8 mouse cellular contexts compared by ENCODE assay signal in genomic region chr5:135106758-135107256, GRCm38 (mm10). TPM values are rescaled to one million over a fixed set of nuclear protein-coding genes. Genes with fewer than 3 reads are reported as not detected.
DNase-seq lines count a peak whose midpoint lies in the region; ATAC-seq and TF ChIP-seq lines count a peak whose summit lies in the region.

No protein-coding gene starts in this region.

- peak; percentile 87 for ATAC-seq in hindbrain, embryonic 15.5 days (ENCODE audit: low FRiP score, low read depth)

- H3K36me3 ChIP-seq in hindbrain, embryonic 15.5 days, result no peaks in the 10 kb centered on the region

- no peaks in the 10 kb centered on the region; the same call in 1 of the 2 replicates for H3K4me1 ChIP-seq in cortical plate, adult 2 months (ENCODE audit: control insufficient read depth, insufficient read depth, low read length)
- H3K4me1 ChIP-seq in hindbrain, embryonic 15.5 days (replicated peaks), result peaks cover 9% of the 10 kb centered on the region

- WGBS in hindbrain, embryonic 15.5 days, result under 1% methylated on average over 47 of the region's 48 CpGs

- H3K9ac ChIP-seq in hindbrain, embryonic 15.5 days, result peak overlapping the region; percentile 21; the same call in 1 of the 2 replicates

- no peak overlapping the region for H3K27ac ChIP-seq in cortical plate, adult 2 months (ENCODE audit: insufficient read depth, low read length)
- H3K27ac ChIP-seq in hindbrain, embryonic 15.5 days (replicated peaks), result no peak overlapping the region

- peak overlapping the region; percentile 86 for H3K4me2 ChIP-seq in hindbrain, embryonic 15.5 days

- H3K4me3 ChIP-seq in cortical plate, adult 2 months (ENCODE audit: insufficient read depth, low read length), result peak overlapping the region; percentile 12; the same call in 1 of the 2 replicates
- peak overlapping the region; percentile 49 for H3K4me3 ChIP-seq in hindbrain, embryonic 15.5 days

- H3K9me3 ChIP-seq in hindbrain, embryonic 15.5 days, result no peaks in the 10 kb centered on the region

- DNase-seq in adrenal gland, adult (ENCODE audit: inconsistent age in 2 of 2, low spot score in 1 of 2), result peak; percentile 89 to 96
- peak; percentile 85 to 92 for DNase-seq in gastrocnemius, adult 8-10 months (ENCODE audit: low spot score in 2 of 2)
- DNase-seq in layer of hippocampus, postnatal 25 days (ENCODE audit: extremely low spot score in 1 of 2, low spot score in 1 of 2), result peak; percentile 24 to 47
- DNase-seq in lung, postnatal 25 days (ENCODE audit: low spot score), result peak; percentile 85
- peak; percentile 92 for DNase-seq in retina, postnatal 1 day
- peak; percentile 49 to 70 for DNase-seq in thymus, postnatal 36 days

- TF ChIP-seq POLR2A in cortical plate, adult 2 months (IDR thresholded peaks at IDR 0.05; ENCODE audit: extremely low read depth, insufficient read depth, low read length), result no peak; the same call in 1 of the 2 replicates

- no peak for TF ChIP-seq CTCF in cortical plate, adult 2 months (IDR thresholded peaks at IDR 0.05; ENCODE audit: extremely low read depth, insufficient read depth, low read length)

- peaks cover 55% of the 10 kb centered on the region for H3K27me3 ChIP-seq in hindbrain, embryonic 15.5 days

RNA-seq across cellular contexts. Expression of gene Mlxipl, which starts 17.1 kb away (rescaled TPM):
- 4.2 and 5.0 TPM in 2 replicates for polyA plus RNA-seq in cortical plate, adult 2 months (2012; rRNA removed)
- 10 to 100 TPM; 44.9 to 73.8 (median 51.6) TPM for total RNA-seq in gastrocnemius, adult 8-10 months (2022)
- polyA plus RNA-seq in hindbrain, embryonic 15.5 days (2015; fragmentation: Nextera tagmentation; extraction: Ambion mirVana), result 0.97 and 1.6 TPM in 2 replicates
- 1 to 10 TPM; 3.1 to 5.8 TPM for total RNA-seq in layer of hippocampus, postnatal 25 days (2021)

RNA-seq across cellular contexts. Expression of gene Vps37d, which starts 28.7 kb away (rescaled TPM):
- polyA plus RNA-seq in cortical plate, adult 2 months (2012; rRNA removed), result 26.6 and 29.4 TPM in 2 replicates
- total RNA-seq in gastrocnemius, adult 8-10 months (2022), result under 1 TPM in 3 of 4 experiments, not detected in 1; 0.31 to 0.56 (median 0.41) TPM
- 37.3 and 43.0 TPM in 2 replicates for polyA plus RNA-seq in hindbrain, embryonic 15.5 days (2015; fragmentation: Nextera tagmentation; extraction: Ambion mirVana)
- total RNA-seq in layer of hippocampus, postnatal 25 days (2021), result 10 to 100 TPM; 30.4 to 32.8 TPM

RNA-seq across cellular contexts. Expression of gene Bud23, which starts 42.0 kb away (rescaled TPM):
- 66.6 and 82.3 TPM in 2 replicates for polyA plus RNA-seq in cortical plate, adult 2 months (2012; rRNA removed)
- total RNA-seq in gastrocnemius, adult 8-10 months (2022), result 10 to 100 TPM; 25.7 to 36.4 (median 29.8) TPM
- 76.3 and 80.3 TPM in 2 replicates for polyA plus RNA-seq in hindbrain, embryonic 15.5 days (2015; fragmentation: Nextera tagmentation; extraction: Ambion mirVana)
- total RNA-seq in layer of hippocampus, postnatal 25 days (2021), result 10 to 100 TPM; 48.7 to 51.6 TPM

RNA-seq across cellular contexts. Expression of gene Tbl2, which starts 42.6 kb away (rescaled TPM):
- polyA plus RNA-seq in cortical plate, adult 2 months (2012; rRNA removed), result 11.7 and 11.9 TPM in 2 replicates
- 10 to 100 TPM in 1 of 4 experiments, 1 to 10 TPM in 3; 8.5 to 12.2 (median 8.9) TPM for total RNA-seq in gastrocnemius, adult 8-10 months (2022)
- 13.9 and 16.0 TPM in 2 replicates for polyA plus RNA-seq in hindbrain, embryonic 15.5 days (2015; fragmentation: Nextera tagmentation; extraction: Ambion mirVana)
- total RNA-seq in layer of hippocampus, postnatal 25 days (2021), result 10 to 100 TPM; 32.1 to 34.4 TPM

RNA-seq across cellular contexts. Expression of gene Dnajc30, which starts 42.8 kb away (rescaled TPM):
- 58.3 and 58.4 TPM in 2 replicates for polyA plus RNA-seq in cortical plate, adult 2 months (2012; rRNA removed)
- total RNA-seq in gastrocnemius, adult 8-10 months (2022), result 10 to 100 TPM; 24.3 to 26.8 (median 25.8) TPM
- polyA plus RNA-seq in hindbrain, embryonic 15.5 days (2015; fragmentation: Nextera tagmentation; extraction: Ambion mirVana), result 41.1 and 42.9 TPM in 2 replicates
- 10 to 100 TPM; 43.7 TPM for total RNA-seq in layer of hippocampus, postnatal 25 days (2021)

Comparison
In these comparisons a context has a peak if more than half of its experiments do, and no peak if none do; other contexts are left out.
1. DNase-seq: peak in every context shown above with its lines; median percentile 92 in adrenal gland, adult; 92 in retina, postnatal 1 day; 88 in gastrocnemius, adult 8-10 months; 85 in lung, postnatal 25 days; 60 in thymus, postnatal 36 days; 36 in layer of hippocampus, postnatal 25 days.
2. RNA of gene Mlxipl, which starts 17.1 kb away (total RNA-seq): 44.9 to 73.8 TPM in gastrocnemius, adult 8-10 months; 3.1 to 5.8 TPM in layer of hippocampus, postnatal 25 days; every median in the first group is over 4 times any median in the second.
3. RNA of gene Vps37d, which starts 28.7 kb away (total RNA-seq): 30.4 to 32.8 TPM in layer of hippocampus, postnatal 25 days; 0.31 to 0.56 TPM in gastrocnemius, adult 8-10 months; every median in the first group is over 10 times any median in the second.